Mouse (Mus musculus): ENCODE data around the gene Gbp2b. TPM values are rescaled to one million over a fixed set of nuclear protein-coding genes. Genes with fewer than 3 reads are reported as not detected.

Gbp2b gene
- polyA plus RNA-seq, 1 experiment = not detected

- H3K4me3 ChIP-seq (ENCODE audit: insufficient read depth, low read length) = no peak overlapping the region
- H3K4me1 ChIP-seq (ENCODE audit: control insufficient read depth, insufficient read depth, low read length) = no peaks in the 10 kb centered on the region
- H3K27ac ChIP-seq (ENCODE audit: insufficient read depth, low read length) = no peak overlapping the region
- no peak for TF ChIP-seq CTCF (IDR thresholded peaks at IDR 0.05; ENCODE audit: extremely low read depth, insufficient read depth, low read length)
- no peak for TF ChIP-seq POLR2A (IDR thresholded peaks at IDR 0.05; ENCODE audit: extremely low read depth, insufficient read depth, low read length)
Measured at GRCm38 (mm10) chr3:142570738-142571137, 23.9 kb upstream of the Gbp2b start.

GRCm38 (mm10) chr3:142577108-142577507, 17.5 kb upstream of the Gbp2b start:
- H3K4me3 ChIP-seq (ENCODE audit: insufficient read depth, low read length) = no peak overlapping the region
- no peaks in the 10 kb centered on the region for H3K4me1 ChIP-seq (ENCODE audit: control insufficient read depth, insufficient read depth, low read length)
- H3K27ac ChIP-seq (ENCODE audit: insufficient read depth, low read length) = no peak overlapping the region
- TF ChIP-seq CTCF (IDR thresholded peaks at IDR 0.05; ENCODE audit: extremely low read depth, insufficient read depth, low read length) (no peak), POLR2A (IDR thresholded peaks at IDR 0.05; ENCODE audit: extremely low read depth, insufficient read depth, low read length) (no peak)

- no peak for TF ChIP-seq CTCF (IDR thresholded peaks at IDR 0.05; ENCODE audit: extremely low read depth, insufficient read depth, low read length)
- no peak for TF ChIP-seq POLR2A (IDR thresholded peaks at IDR 0.05; ENCODE audit: extremely low read depth, insufficient read depth, low read length)
- no peak overlapping the region for H3K4me3 ChIP-seq (ENCODE audit: insufficient read depth, low read length)
- no peaks in the 10 kb centered on the region for H3K4me1 ChIP-seq (ENCODE audit: control insufficient read depth, insufficient read depth, low read length)
- no peak overlapping the region for H3K27ac ChIP-seq (ENCODE audit: insufficient read depth, low read length)
Measured at GRCm38 (mm10) chr3:142578342-142578741, 16.3 kb upstream of the Gbp2b start.

- TF ChIP-seq POLR2A (IDR thresholded peaks at IDR 0.05; ENCODE audit: extremely low read depth, insufficient read depth, low read length) (no peak), CTCF (IDR thresholded peaks at IDR 0.05; ENCODE audit: extremely low read depth, insufficient read depth, low read length) (no peak)
- H3K4me3 ChIP-seq (ENCODE audit: insufficient read depth, low read length) = no peak overlapping the region
- H3K4me1 ChIP-seq (ENCODE audit: control insufficient read depth, insufficient read depth, low read length) = no peaks in the 10 kb centered on the region
- no peak overlapping the region for H3K27ac ChIP-seq (ENCODE audit: insufficient read depth, low read length)
Measured at GRCm38 (mm10) chr3:142583067-142583466, 11.6 kb upstream of the Gbp2b start.

GRCm38 (mm10) chr3:142587386-142587785, 7.3 kb upstream of the Gbp2b start:
- Histone ChIP-seq H3K4me3 (ENCODE audit: insufficient read depth, low read length) (no peak overlapping the region), H3K4me1 (ENCODE audit: control insufficient read depth, insufficient read depth, low read length) (no peaks in the 10 kb centered on the region), H3K27ac (ENCODE audit: insufficient read depth, low read length) (no peak overlapping the region)
- TF ChIP-seq POLR2A (IDR thresholded peaks at IDR 0.05; ENCODE audit: extremely low read depth, insufficient read depth, low read length) = no peak
- TF ChIP-seq CTCF (IDR thresholded peaks at IDR 0.05; ENCODE audit: extremely low read depth, insufficient read depth, low read length) = no peak

GRCm38 (mm10) chr3:142588888-142589287, 5.8 kb upstream of the Gbp2b start:
- no peak for TF ChIP-seq POLR2A (IDR thresholded peaks at IDR 0.05; ENCODE audit: extremely low read depth, insufficient read depth, low read length)
- no peak overlapping the region for H3K27ac ChIP-seq (ENCODE audit: insufficient read depth, low read length)

GRCm38 (mm10) chr3:142590431-142591067, 4.1 kb upstream of the Gbp2b start:
- TF ChIP-seq CTCF (IDR thresholded peaks at IDR 0.05; ENCODE audit: extremely low read depth, insufficient read depth, low read length) (no peak), POLR2A (IDR thresholded peaks at IDR 0.05; ENCODE audit: extremely low read depth, insufficient read depth, low read length) (no peak)
- Histone ChIP-seq H3K27ac (ENCODE audit: insufficient read depth, low read length) (no peak overlapping the region), H3K4me3 (ENCODE audit: insufficient read depth, low read length) (no peak overlapping the region), H3K4me1 (ENCODE audit: control insufficient read depth, insufficient read depth, low read length) (no peaks in the 10 kb centered on the region)

More at GRCm38 (mm10) chr3:142588888-142589287, 5.8 kb upstream of the Gbp2b start:
- Histone ChIP-seq H3K4me1 (ENCODE audit: control insufficient read depth, insufficient read depth, low read length) (no peaks in the 10 kb centered on the region), H3K4me3 (ENCODE audit: insufficient read depth, low read length) (no peak overlapping the region)

GRCm38 (mm10) chr3:142597923-142598322, 3.3 kb downstream of the Gbp2b start:
- H3K4me1 ChIP-seq (ENCODE audit: control insufficient read depth, insufficient read depth, low read length) = no peaks in the 10 kb centered on the region
- no peak overlapping the region for H3K27ac ChIP-seq (ENCODE audit: insufficient read depth, low read length)
- no peak overlapping the region for H3K4me3 ChIP-seq (ENCODE audit: insufficient read depth, low read length)
- no peak for TF ChIP-seq POLR2A (IDR thresholded peaks at IDR 0.05; ENCODE audit: extremely low read depth, insufficient read depth, low read length)
- TF ChIP-seq CTCF (IDR thresholded peaks at IDR 0.05; ENCODE audit: extremely low read depth, insufficient read depth, low read length) = no peak

- Histone ChIP-seq H3K27ac (ENCODE audit: insufficient read depth, low read length) (no peak overlapping the region), H3K4me3 (ENCODE audit: insufficient read depth, low read length) (no peak overlapping the region), H3K4me1 (ENCODE audit: control insufficient read depth, insufficient read depth, low read length) (no peaks in the 10 kb centered on the region)
- TF ChIP-seq POLR2A (IDR thresholded peaks at IDR 0.05; ENCODE audit: extremely low read depth, insufficient read depth, low read length) (no peak), CTCF (IDR thresholded peaks at IDR 0.05; ENCODE audit: extremely low read depth, insufficient read depth, low read length) (no peak)
Measured at GRCm38 (mm10) chr3:142601675-142602074, 7.0 kb downstream of the Gbp2b start.

- Histone ChIP-seq H3K27ac (ENCODE audit: insufficient read depth, low read length) (no peak overlapping the region), H3K4me3 (ENCODE audit: insufficient read depth, low read length) (no peak overlapping the region), H3K4me1 (ENCODE audit: control insufficient read depth, insufficient read depth, low read length) (no peaks in the 10 kb centered on the region)
- TF ChIP-seq CTCF (IDR thresholded peaks at IDR 0.05; ENCODE audit: extremely low read depth, insufficient read depth, low read length) (no peak), POLR2A (IDR thresholded peaks at IDR 0.05; ENCODE audit: extremely low read depth, insufficient read depth, low read length) (no peak)
Measured at GRCm38 (mm10) chr3:142618658-142619057, 24.0 kb downstream of the Gbp2b start.
